Mouse (Mus musculus): ENCODE results near the gene Klrc1. TPM values are rescaled to one million over a fixed set of nuclear protein-coding genes. Genes with fewer than 3 reads are reported as not detected.
"Not testable (repeated sequence)": the region's sequence is repeated elsewhere in the genome, so short reads cannot be mapped to it uniquely, and the experiment has no call there.

Klrc1 gene
- polyA plus RNA-seq, 1 experiment from 2014 or later, result not detected

- H3K4me2 ChIP-seq; H3K9ac ChIP-seq (ENCODE audit: low read depth, low read length); H3K9me3 ChIP-seq (replicated peaks; ENCODE audit: control insufficient read depth, low read length); H3K27ac ChIP-seq (ENCODE audit: low read depth, low read length); H3K27me3 ChIP-seq (ENCODE audit: control insufficient read depth, insufficient read depth, low read length); H3K36me3 ChIP-seq (ENCODE audit: control insufficient read depth, insufficient read depth, low read length); H3K4me3 ChIP-seq (ENCODE audit: low read depth, low read length); ATAC-seq (replicated peaks; ENCODE audit: insufficient number of reproducible peaks, low FRiP score, low TSS enrichment); H3K4me1 ChIP-seq (ENCODE audit: control insufficient read depth, insufficient read depth, low read length): not testable (repeated sequence)
- WGBS (ENCODE audit: insufficient replicate concordance), result 67% methylated on average over 4 of the region's 4 CpGs
Measured at GRCm38 (mm10) chr6:129660589-129660988, 18.2 kb downstream of the Klrc1 start, which contains the start of gene Klrc2. TSS of gene Klrc2 (minus strand) at chr6:129660689.

GRCm38 (mm10) chr6:129644054-129644453, 34.7 kb downstream of the Klrc1 start:
- not testable (repeated sequence) for H3K4me1 ChIP-seq (ENCODE audit: control insufficient read depth, insufficient read depth, low read length); ATAC-seq (replicated peaks; ENCODE audit: insufficient number of reproducible peaks, low FRiP score, low TSS enrichment); H3K4me2 ChIP-seq; H3K36me3 ChIP-seq (ENCODE audit: control insufficient read depth, insufficient read depth, low read length); H3K27ac ChIP-seq (ENCODE audit: low read depth, low read length); H3K9ac ChIP-seq (ENCODE audit: low read depth, low read length); H3K9me3 ChIP-seq (replicated peaks; ENCODE audit: control insufficient read depth, low read length); H3K4me3 ChIP-seq (ENCODE audit: low read depth, low read length); H3K27me3 ChIP-seq (ENCODE audit: control insufficient read depth, insufficient read depth, low read length)
- 57% methylated on average over 1 of the region's 3 CpGs for WGBS (ENCODE audit: insufficient replicate concordance)

- not testable (repeated sequence) for H3K9me3 ChIP-seq (replicated peaks; ENCODE audit: control insufficient read depth, low read length); ATAC-seq (replicated peaks; ENCODE audit: insufficient number of reproducible peaks, low FRiP score, low TSS enrichment); H3K27ac ChIP-seq (ENCODE audit: low read depth, low read length); H3K36me3 ChIP-seq (ENCODE audit: control insufficient read depth, insufficient read depth, low read length); H3K4me3 ChIP-seq (ENCODE audit: low read depth, low read length); H3K9ac ChIP-seq (ENCODE audit: low read depth, low read length); H3K27me3 ChIP-seq (ENCODE audit: control insufficient read depth, insufficient read depth, low read length); H3K4me2 ChIP-seq; H3K4me1 ChIP-seq (ENCODE audit: control insufficient read depth, insufficient read depth, low read length)
- 78% methylated on average over 3 of the region's 3 CpGs for WGBS (ENCODE audit: insufficient replicate concordance)
Measured at GRCm38 (mm10) chr6:129643237-129643636, 35.5 kb downstream of the Klrc1 start, which contains the start of gene Klrc3. TSS of gene Klrc3 (minus strand) at chr6:129643337.

GRCm38 (mm10) chr6:129631046-129631445, 47.7 kb downstream of the Klrc1 start:
- not testable (repeated sequence) for ATAC-seq (replicated peaks; ENCODE audit: insufficient number of reproducible peaks, low FRiP score, low TSS enrichment); H3K4me2 ChIP-seq; H3K9ac ChIP-seq (ENCODE audit: low read depth, low read length); H3K4me3 ChIP-seq (ENCODE audit: low read depth, low read length); H3K36me3 ChIP-seq (ENCODE audit: control insufficient read depth, insufficient read depth, low read length); H3K27me3 ChIP-seq (ENCODE audit: control insufficient read depth, insufficient read depth, low read length); H3K4me1 ChIP-seq (ENCODE audit: control insufficient read depth, insufficient read depth, low read length); H3K27ac ChIP-seq (ENCODE audit: low read depth, low read length); H3K9me3 ChIP-seq (replicated peaks; ENCODE audit: control insufficient read depth, low read length)
- 68% methylated on average over 2 of the region's 2 CpGs for WGBS (ENCODE audit: insufficient replicate concordance)

GRCm38 (mm10) chr6:129623735-129624134, 55.0 kb downstream of the Klrc1 start, which contains the start of gene Klrk1:
TSS of gene Klrk1 (minus strand) at chr6:129623864.
- Histone ChIP-seq H3K27me3 (ENCODE audit: control insufficient read depth, insufficient read depth, low read length) (no peaks in the 10 kb centered on the region), H3K9me3 (replicated peaks; ENCODE audit: control insufficient read depth, low read length) (no peaks in the 10 kb centered on the region), H3K4me3 (ENCODE audit: low read depth, low read length) (no peak within 1 kb of the TSS), H3K36me3 (ENCODE audit: control insufficient read depth, insufficient read depth, low read length) (no peaks in the 10 kb centered on the region), H3K27ac (ENCODE audit: low read depth, low read length) (no peak within 1 kb of the TSS), H3K9ac (ENCODE audit: low read depth, low read length) (no peak within 1 kb of the TSS), H3K4me1 (ENCODE audit: control insufficient read depth, insufficient read depth, low read length) (no peaks in the 10 kb centered on the region), H3K4me2 (no peak within 1 kb of the TSS)
- WGBS (ENCODE audit: insufficient replicate concordance), result 78% methylated on average over 4 of the region's 4 CpGs
- no peak for ATAC-seq (replicated peaks; ENCODE audit: insufficient number of reproducible peaks, low FRiP score, low TSS enrichment)

Small RNA genes lying within 50 kb of the gene (microRNA-seq; reads per million reads assigned to microRNA genes)
- not detected for gene Mir680-1 (ENCODE audit: borderline number of aligned reads)

Other genes with a start within 250 kb of the Klrc1 start
- 0.18 and 0.86 TPM in 2 replicates for gene Clec1a, start 227.0 kb downstream of the Klrc1 start, polyA plus RNA-seq (2014; fragmentation: Nextera tagmentation; extraction: Ambion mirVana)
- gene Olr1, start 171.8 kb downstream of the Klrc1 start, polyA plus RNA-seq (2014; fragmentation: Nextera tagmentation; extraction: Ambion mirVana), result 0.26 and 0.35 TPM in 2 replicates
- not detected in 2 replicates for gene Tmem52b, start 166.4 kb downstream of the Klrc1 start, polyA plus RNA-seq (2014; fragmentation: Nextera tagmentation; extraction: Ambion mirVana)
- 12.5 and 15.4 TPM in 2 replicates for gene Gabarapl1, start 145.8 kb downstream of the Klrc1 start, polyA plus RNA-seq (2014; fragmentation: Nextera tagmentation; extraction: Ambion mirVana)
- not detected in 2 replicates for gene Klre1, start 101.1 kb downstream of the Klrc1 start, polyA plus RNA-seq (2014; fragmentation: Nextera tagmentation; extraction: Ambion mirVana)
- not detected in 2 replicates for gene Klrd1, start 87.2 kb downstream of the Klrc1 start, polyA plus RNA-seq (2014; fragmentation: Nextera tagmentation; extraction: Ambion mirVana)
- gene Klrk1, start 55.1 kb downstream of the Klrc1 start, polyA plus RNA-seq (2014; fragmentation: Nextera tagmentation; extraction: Ambion mirVana), result not detected in 2 replicates
- gene Klrc3, start 35.6 kb downstream of the Klrc1 start, polyA plus RNA-seq (2014; fragmentation: Nextera tagmentation; extraction: Ambion mirVana), result not detected in 2 replicates
- not detected in 2 replicates for gene Klrc2, start 18.3 kb downstream of the Klrc1 start, polyA plus RNA-seq (2014; fragmentation: Nextera tagmentation; extraction: Ambion mirVana)
- gene Klri1, start 38.2 kb upstream of the Klrc1 start, polyA plus RNA-seq (2014; fragmentation: Nextera tagmentation; extraction: Ambion mirVana), result not detected in 2 replicates
- not detected in 2 replicates for gene Klri2, start 61.5 kb upstream of the Klrc1 start, polyA plus RNA-seq (2014; fragmentation: Nextera tagmentation; extraction: Ambion mirVana)
- not detected in 2 replicates for gene Gm156, start 105.3 kb upstream of the Klrc1 start, polyA plus RNA-seq (2014; fragmentation: Nextera tagmentation; extraction: Ambion mirVana)
- gene Gm17631, start 183.7 kb upstream of the Klrc1 start, polyA plus RNA-seq (2014; fragmentation: Nextera tagmentation; extraction: Ambion mirVana), result not detected in 2 replicates
- gene Klra17, start 197.7 kb upstream of the Klrc1 start, polyA plus RNA-seq (2014; fragmentation: Nextera tagmentation; extraction: Ambion mirVana), result not detected in 2 replicates
- gene Klra5, start 238.7 kb upstream of the Klrc1 start, polyA plus RNA-seq (2014; fragmentation: Nextera tagmentation; extraction: Ambion mirVana), result not detected in 2 replicates

Data from heart, embryonic 11.5 days (tissue).